Mouse (Mus musculus): Measurements from ENCODE around the gene Mrpl38. TPM values are rescaled to one million over a fixed set of nuclear protein-coding genes. Genes with fewer than 3 reads are reported as not detected.

Mrpl38 gene
- 75.2 and 80.0 TPM in 2 replicates for polyA plus RNA-seq (2015; fragmentation: Nextera tagmentation; extraction: Ambion mirVana)

DNA sequence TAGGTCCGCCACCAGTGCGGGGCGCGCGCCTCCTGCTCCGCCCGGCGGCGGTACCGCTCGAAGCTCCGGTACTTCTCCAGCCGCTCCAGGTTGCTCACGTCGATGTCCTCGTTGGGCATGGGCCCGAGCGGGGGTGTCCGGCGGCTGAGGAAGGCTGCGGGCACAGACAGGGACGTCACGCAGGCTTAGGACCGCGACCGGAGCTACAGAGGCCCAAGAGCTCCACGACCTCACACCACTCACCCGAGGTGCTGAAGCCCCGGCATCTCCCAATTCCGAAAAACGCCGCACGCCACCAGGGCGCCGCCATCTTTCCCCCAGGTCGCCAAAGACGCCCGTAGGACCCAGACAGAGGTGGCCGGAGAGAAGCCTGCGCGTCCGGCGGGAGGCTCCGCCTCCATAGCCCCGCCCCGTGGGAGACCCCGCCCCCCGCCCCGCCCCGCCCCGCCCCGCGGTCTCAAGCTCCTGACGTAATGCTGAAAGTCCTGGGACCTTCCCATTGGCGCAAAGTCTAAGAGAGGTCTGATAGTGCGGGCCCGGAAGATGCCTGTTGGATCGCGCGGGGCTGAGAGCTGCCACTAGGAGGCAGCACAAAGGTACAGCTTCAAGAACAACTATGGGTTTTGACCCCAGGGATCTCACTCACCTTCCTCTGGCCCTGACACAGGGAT, at the start of gene Mrpl38:
Gene Mrpl38 (minus strand): TSS at position 401 of the 671 bp plus-strand sequence.
- H3K4me1 ChIP-seq: peaks cover 17% of the 10 kb centered on the region
- H3K27ac ChIP-seq: peak within 1 kb of the TSS; percentile 69
- H3K9ac ChIP-seq: peak within 1 kb of the TSS; percentile 88
- WGBS: under 1% methylated on average over 60 of the region's 60 CpGs
- peak; percentile 92 for ATAC-seq (ENCODE audit: insufficient number of reproducible peaks, insufficient read depth, low FRiP score, low TSS enrichment, low read depth)
- H3K9me3 ChIP-seq: no peaks in the 10 kb centered on the region
- H3K4me2 ChIP-seq: peak within 1 kb of the TSS; percentile 76
- peak within 1 kb of the TSS; percentile 92 for H3K4me3 ChIP-seq
- H3K27me3 ChIP-seq: no peaks in the 10 kb centered on the region
- H3K36me3 ChIP-seq: peaks cover 46% of the 10 kb centered on the region

DNA sequence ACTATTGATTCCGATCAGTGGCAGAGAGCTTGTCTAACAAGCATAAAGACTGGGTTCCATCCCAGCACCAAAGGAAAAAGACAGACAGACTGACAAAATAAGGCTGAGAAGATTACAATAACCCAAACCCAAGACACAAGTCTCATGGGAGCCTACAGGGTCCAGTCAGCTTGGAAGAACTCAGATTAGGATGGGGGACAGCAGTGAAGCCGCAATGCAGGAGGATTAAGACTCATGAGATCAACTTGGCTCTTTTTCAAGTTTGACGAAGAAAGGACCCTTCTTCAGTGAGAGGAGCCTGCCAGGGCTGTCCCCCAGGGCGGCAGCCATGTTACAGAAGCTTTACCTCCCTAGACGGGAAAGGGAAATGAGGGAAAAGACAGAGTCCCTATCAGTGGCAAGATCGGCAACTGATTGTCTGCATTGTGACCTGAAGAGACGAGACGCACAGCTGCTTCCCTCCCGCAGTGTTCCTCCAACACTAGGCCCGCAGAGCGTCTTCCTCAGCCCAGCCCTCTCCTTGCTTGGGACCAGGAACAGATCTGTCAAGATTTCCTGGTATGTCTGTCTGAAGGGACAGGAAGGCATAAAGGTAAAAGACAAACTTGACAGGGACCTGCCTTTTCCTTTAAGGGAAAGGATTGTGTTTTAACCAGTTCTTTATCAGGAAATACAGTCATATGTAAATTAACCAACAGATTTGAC, 48.7 kb upstream of the Mrpl38 start:
- Histone ChIP-seq H3K9ac (peak overlapping the region; percentile 47; the same call in 1 of the 2 replicates), H3K4me2 (no peak overlapping the region), H3K4me3 (no peak overlapping the region), H3K36me3 (peaks cover 56% of the 10 kb centered on the region), H3K9me3 (no peaks in the 10 kb centered on the region), H3K27me3 (no peaks in the 10 kb centered on the region), H3K4me1 (peaks cover 20% of the 10 kb centered on the region), H3K27ac (peak overlapping the region; percentile 73)
- WGBS: 49% methylated on average over 11 of the region's 11 CpGs
- no peak for ATAC-seq (ENCODE audit: insufficient number of reproducible peaks, insufficient read depth, low FRiP score, low TSS enrichment, low read depth)

DNA sequence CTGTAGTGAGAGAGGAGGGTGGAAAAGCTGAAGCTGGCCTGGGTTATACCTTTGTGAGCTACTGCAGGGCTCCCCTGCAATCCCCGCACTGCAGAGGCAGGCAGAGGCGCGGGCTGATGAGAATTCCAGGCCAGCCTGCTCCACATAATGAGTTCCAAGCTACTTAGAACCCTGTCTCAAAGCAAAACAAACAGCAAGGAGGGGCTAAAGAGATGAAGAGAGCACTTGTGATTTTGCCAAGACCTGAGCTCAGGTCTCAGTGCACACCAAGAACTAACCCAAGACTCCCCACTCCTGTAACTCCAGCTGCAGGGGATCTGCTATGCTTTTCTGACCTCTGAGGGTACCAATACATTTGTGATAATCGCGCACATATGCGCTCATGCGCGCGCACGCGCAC, 47.7 kb upstream of the Mrpl38 start:
- H3K27ac ChIP-seq: peak overlapping the region; percentile 84

DNA sequence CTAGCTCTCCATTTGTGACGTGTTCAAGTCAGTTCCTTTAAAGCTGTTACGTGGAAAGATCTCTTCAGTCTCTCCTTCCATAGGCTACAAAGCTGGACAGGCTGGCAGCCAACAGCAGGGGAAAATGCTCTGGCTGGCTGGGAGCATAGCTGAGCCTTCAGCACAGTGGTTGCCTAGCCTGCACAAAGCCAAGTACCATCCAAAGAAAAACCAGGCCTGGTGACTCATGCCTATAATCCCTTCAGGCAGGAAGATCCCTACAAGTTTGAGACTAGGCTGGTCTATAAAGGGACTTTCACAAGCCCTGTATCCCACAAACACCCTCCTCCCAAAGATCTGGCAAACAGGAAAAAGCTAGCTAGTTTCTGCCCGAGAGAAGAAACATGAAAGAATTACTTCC, 47.2 kb upstream of the Mrpl38 start:
- no peaks in the 10 kb centered on the region for H3K27me3 ChIP-seq
- H3K9me3 ChIP-seq: no peaks in the 10 kb centered on the region
- no peak for ATAC-seq (ENCODE audit: insufficient number of reproducible peaks, insufficient read depth, low FRiP score, low TSS enrichment, low read depth)
- WGBS: 71% methylated on average over 3 of the region's 3 CpGs
- peaks cover 62% of the 10 kb centered on the region for H3K36me3 ChIP-seq
- H3K9ac ChIP-seq: no peak overlapping the region
- no peak overlapping the region for H3K4me3 ChIP-seq
- peak overlapping the region; percentile 84 for H3K27ac ChIP-seq
- H3K4me2 ChIP-seq: no peak overlapping the region
- H3K4me1 ChIP-seq: peaks cover 20% of the 10 kb centered on the region

More for the DNA sequence above, 47.7 kb upstream of the Mrpl38 start:
- 61% methylated on average over 11 of the region's 11 CpGs for WGBS
- H3K36me3 ChIP-seq: peaks cover 64% of the 10 kb centered on the region
- no peak overlapping the region for H3K4me3 ChIP-seq
- H3K27me3 ChIP-seq: no peaks in the 10 kb centered on the region
- no peak for ATAC-seq (ENCODE audit: insufficient number of reproducible peaks, insufficient read depth, low FRiP score, low TSS enrichment, low read depth)
- H3K9ac ChIP-seq: peak overlapping the region; percentile 21; the same call in 1 of the 2 replicates
- no peaks in the 10 kb centered on the region for H3K9me3 ChIP-seq
- peaks cover 20% of the 10 kb centered on the region for H3K4me1 ChIP-seq
- H3K4me2 ChIP-seq: no peak overlapping the region

DNA sequence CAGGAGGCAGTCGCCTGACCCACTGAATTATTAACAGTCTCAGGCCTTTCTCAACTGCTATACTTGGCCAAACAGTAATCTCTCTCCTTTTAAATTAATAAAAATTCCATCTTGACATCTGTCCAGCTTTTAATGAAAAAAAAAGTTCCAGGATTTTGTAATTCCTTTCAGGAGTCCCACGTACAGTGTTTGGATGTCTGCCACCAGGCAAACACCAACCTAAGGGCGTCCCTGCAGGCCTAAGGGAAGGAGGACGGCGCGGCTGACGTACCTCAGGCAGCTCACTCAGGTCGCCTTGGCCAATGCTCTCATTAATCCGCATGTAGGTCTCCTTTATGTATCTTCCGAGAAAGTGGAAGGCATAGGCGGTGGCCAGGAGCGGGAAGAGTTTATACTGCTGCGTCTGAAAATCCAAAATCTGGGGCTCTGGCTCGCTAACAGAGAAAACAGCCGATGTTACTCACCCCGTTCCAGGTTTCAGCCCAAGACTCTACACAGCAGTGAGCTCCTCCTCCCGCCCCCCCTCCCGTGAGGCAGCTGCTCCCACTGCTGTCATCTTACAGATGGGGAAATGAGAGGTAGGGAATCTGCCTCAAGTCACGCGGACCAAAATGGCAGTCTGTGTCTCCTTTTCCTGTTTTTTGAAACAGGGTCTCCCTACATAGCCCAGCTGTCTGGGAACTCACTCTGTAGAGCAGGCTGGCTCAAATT, 39.9 kb upstream of the Mrpl38 start:
- H3K36me3 ChIP-seq: peaks cover 87% of the 10 kb centered on the region
- 87% methylated on average over 20 of the region's 20 CpGs for WGBS
- no peak overlapping the region for H3K4me3 ChIP-seq
- no peaks in the 10 kb centered on the region for H3K27me3 ChIP-seq
- no peaks in the 10 kb centered on the region for H3K4me1 ChIP-seq
- ATAC-seq (ENCODE audit: insufficient number of reproducible peaks, insufficient read depth, low FRiP score, low TSS enrichment, low read depth): no peak
- H3K9ac ChIP-seq: no peak overlapping the region
- no peak overlapping the region for H3K4me2 ChIP-seq
- H3K27ac ChIP-seq: no peak overlapping the region
- no peaks in the 10 kb centered on the region for H3K9me3 ChIP-seq

DNA sequence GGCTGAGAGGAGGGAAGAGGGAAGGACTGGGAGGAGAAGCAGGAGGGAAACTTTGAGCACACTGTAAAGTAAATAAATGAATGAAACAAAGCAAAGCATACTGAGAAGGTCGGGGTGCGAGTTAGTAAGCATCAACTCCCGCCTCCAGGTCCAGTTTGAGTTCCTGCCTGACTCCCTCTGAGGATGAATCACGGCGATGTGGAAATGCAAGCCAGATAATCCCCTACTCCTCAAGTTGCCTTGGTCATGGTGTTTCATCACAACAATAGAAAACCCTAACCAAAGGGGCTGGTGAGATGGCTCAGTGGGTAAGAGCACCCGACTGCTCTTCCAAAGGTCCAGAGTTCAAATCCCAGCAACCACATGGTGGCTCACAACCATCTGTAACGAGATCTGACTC, 37.3 kb upstream of the Mrpl38 start:
- ATAC-seq (ENCODE audit: insufficient number of reproducible peaks, insufficient read depth, low FRiP score, low TSS enrichment, low read depth): no peak
- Histone ChIP-seq H3K4me3 (no peak overlapping the region), H3K4me2 (no peak overlapping the region), H3K9me3 (no peaks in the 10 kb centered on the region), H3K27me3 (no peaks in the 10 kb centered on the region), H3K9ac (no peak overlapping the region), H3K36me3 (peaks cover 90% of the 10 kb centered on the region), H3K27ac (no peak overlapping the region), H3K4me1 (no peaks in the 10 kb centered on the region)
- 84% methylated on average over 7 of the region's 7 CpGs for WGBS

DNA sequence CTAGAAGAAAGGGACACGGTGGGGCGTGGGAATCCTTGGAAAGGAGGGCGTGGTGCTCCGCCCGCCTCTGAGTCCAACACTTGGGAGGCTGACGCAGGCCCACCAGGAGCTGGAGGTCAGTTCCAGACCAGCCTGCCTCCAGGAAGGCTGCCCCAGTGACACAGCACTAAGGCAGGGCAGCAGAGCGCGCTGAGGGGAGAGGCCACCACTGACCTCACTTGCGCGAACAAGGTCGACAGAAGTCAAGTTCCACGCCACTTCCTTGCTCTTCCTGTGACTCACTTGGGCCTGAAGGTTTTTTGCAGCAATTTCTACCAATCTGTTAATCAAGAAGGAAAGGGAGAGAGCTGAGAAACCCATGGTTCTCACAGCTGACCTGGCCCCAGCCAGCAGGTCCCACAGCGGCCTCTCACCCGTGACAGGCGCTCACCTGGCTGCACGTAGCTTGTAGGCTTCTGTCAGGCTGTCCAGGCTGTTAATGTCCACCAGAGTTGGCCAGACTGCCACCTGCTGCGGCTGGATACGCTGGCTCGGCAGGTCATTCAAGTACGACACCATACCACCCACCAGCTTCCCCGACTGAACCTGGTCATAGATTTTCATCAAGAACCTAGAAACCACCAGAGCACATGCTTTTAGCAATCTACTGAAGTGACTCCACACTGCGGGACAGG, 36.2 kb upstream of the Mrpl38 start:
- no peak for ATAC-seq (ENCODE audit: insufficient number of reproducible peaks, insufficient read depth, low FRiP score, low TSS enrichment, low read depth)
- H3K27me3 ChIP-seq: no peaks in the 10 kb centered on the region
- no peaks in the 10 kb centered on the region for H3K4me1 ChIP-seq
- no peak overlapping the region for H3K9ac ChIP-seq
- H3K4me3 ChIP-seq: no peak overlapping the region
- peaks cover 79% of the 10 kb centered on the region for H3K36me3 ChIP-seq
- H3K4me2 ChIP-seq: no peak overlapping the region
- no peak overlapping the region for H3K27ac ChIP-seq
- no peaks in the 10 kb centered on the region for H3K9me3 ChIP-seq
- 92% methylated on average over 22 of the region's 22 CpGs for WGBS

DNA sequence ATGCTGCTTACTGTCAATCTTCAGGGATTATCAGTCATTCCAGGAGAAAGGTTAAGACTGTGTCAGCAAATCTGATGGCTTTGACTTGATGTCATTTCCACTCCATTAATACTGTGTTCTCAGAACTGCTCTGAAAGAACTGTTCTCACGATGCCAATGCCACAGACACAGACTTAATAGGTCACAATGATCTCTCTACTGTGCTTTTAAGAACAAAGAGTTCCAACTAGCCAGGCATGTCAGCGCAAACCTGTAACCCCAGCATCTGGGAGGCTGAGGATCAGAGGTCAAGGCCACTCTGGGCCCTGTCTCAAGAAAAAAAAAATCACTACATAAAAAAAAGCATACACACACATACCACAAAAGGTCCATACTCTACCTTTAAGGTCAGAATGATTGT, 33.3 kb upstream of the Mrpl38 start:
- Histone ChIP-seq H3K27ac (no peak overlapping the region), H3K36me3 (peaks cover 52% of the 10 kb centered on the region), H3K9me3 (no peaks in the 10 kb centered on the region), H3K4me1 (peaks cover 10% of the 10 kb centered on the region), H3K27me3 (no peaks in the 10 kb centered on the region), H3K4me2 (no peak overlapping the region), H3K4me3 (no peak overlapping the region), H3K9ac (no peak overlapping the region)
- ATAC-seq (ENCODE audit: insufficient number of reproducible peaks, insufficient read depth, low FRiP score, low TSS enrichment, low read depth): no peak
- WGBS: 78% methylated on average over 2 of the region's 2 CpGs

DNA sequence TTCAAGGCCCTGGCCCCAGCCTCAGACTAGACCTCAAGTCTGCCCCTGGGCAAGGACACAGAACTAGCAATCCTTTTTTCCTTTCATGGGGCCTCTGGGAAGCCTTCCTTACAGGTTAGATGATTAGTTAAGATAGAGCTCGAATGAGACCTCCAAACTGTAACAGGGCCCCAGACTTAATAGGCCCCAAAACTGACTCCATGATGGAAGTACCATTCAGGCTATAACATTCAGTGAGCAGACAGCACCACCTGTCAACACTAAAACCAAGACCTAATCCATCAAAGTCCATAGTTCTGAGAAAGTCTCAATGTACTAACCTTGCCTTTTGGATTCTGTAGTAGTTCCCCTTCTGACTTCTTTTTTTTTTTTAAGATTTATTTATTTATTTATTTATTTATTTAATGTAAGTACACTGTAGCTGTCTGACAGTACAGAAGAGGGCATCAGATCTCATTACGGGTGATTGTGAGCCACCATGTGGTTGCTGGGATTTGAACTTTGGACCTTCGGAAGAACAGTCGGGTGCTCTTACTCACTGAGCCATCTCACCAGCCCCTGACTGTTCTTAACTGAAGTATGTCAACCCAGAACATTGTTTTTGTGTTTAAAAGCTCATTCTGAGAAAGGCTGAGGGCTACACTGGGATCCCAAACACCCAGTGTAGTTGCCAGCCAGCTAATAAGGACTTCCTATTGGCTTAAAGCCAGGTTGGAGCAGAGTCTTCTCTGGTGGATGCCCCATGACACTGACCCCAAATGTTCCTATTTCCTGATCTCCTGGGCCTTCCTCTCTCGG, 31.5 kb upstream of the Mrpl38 start:
- H3K9ac ChIP-seq: no peak overlapping the region
- no peaks in the 10 kb centered on the region for H3K27me3 ChIP-seq
- no peak overlapping the region for H3K4me3 ChIP-seq
- no peak overlapping the region for H3K4me2 ChIP-seq
- H3K27ac ChIP-seq: no peak overlapping the region
- no peak for ATAC-seq (ENCODE audit: insufficient number of reproducible peaks, insufficient read depth, low FRiP score, low TSS enrichment, low read depth)
- peaks cover 46% of the 10 kb centered on the region for H3K36me3 ChIP-seq
- peaks cover 22% of the 10 kb centered on the region for H3K4me1 ChIP-seq
- WGBS: 81% methylated on average over 5 of the region's 5 CpGs
- no peaks in the 10 kb centered on the region for H3K9me3 ChIP-seq

DNA sequence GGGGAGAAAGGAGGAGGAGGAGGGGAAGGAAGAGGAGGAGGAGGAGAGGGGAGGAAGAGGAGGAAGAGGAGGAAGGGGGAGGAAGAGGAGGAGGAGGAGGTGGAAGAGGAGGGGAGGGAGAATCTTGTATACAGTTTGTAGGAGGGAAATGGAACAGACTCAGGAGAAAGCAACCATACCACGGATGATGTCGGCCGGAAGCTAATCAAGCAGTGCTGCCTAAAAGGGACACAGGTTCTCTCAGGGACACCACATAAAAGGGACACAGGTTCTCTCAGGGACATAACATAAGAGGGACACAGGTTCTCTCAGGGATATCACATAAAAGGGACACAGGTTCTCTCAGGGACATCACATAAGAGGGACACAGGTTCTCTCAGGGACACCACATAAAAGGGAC, 30.5 kb upstream of the Mrpl38 start:
- ATAC-seq (ENCODE audit: insufficient number of reproducible peaks, insufficient read depth, low FRiP score, low TSS enrichment, low read depth): no peak
- Histone ChIP-seq H3K4me3 (no peak overlapping the region), H3K36me3 (peaks cover 44% of the 10 kb centered on the region), H3K27ac (no peak overlapping the region), H3K27me3 (no peaks in the 10 kb centered on the region), H3K9me3 (no peaks in the 10 kb centered on the region), H3K9ac (no peak overlapping the region), H3K4me2 (no peak overlapping the region), H3K4me1 (peaks cover 22% of the 10 kb centered on the region)
- 74% methylated on average over 3 of the region's 3 CpGs for WGBS
